ENCODE assay signal across 7 mouse cellular contexts in the genomic region with DNA sequence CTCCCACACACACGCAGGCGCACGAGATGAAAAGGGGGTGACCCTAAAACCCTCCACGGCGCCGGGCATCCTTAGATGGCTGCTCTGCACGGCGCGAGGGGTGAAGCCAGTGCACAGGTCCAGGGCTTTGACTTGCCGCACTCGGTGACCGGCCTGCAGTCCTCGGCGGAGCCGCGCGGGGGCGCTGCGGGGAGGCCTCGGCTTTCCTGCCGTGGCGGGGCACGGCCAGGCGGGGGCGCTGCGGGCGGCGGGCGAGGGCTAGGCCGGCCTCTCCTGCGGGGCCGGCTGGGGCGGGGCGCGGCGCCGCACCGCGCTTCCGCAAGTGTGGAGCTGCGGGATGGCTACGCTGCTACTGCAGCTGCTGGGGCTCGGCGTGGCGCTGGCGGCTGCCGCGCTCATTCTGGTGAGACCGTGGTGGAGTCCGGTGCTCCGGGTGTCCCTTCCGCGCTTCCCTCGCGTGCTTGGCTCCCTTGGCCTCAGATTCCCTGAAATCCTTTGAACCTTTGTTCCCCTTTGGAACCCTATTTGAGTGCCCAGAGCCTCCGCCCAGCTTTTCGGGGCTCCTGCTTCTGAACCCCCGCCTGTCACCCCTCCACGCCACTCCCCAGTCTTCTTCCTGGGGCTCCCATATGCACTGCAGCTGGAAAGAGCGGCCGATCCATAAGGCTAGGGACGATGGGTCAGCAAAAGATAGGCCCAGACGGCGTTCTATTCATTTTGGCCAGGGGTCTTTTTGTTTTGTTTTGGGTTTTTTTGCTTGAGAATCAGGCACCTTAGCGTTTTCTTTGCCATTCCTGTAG. TPM values are rescaled to one million over a fixed set of nuclear protein-coding genes. Genes with fewer than 3 reads are reported as not detected.
DNase-seq lines count a peak whose midpoint lies in the region; ATAC-seq and TF ChIP-seq lines count a peak whose summit lies in the region.

Gene Exosc8, minus strand, starts transcription at position 147 of the 800 bp plus-strand sequence.
Gene Alg5, plus strand, starts transcription at position 293 of the 800 bp plus-strand sequence.

- H3K9ac ChIP-seq in embryonic facial prominence, embryonic 13.5 days, result peak within 1 kb of the TSS; percentile 96
- peak within 1 kb of the TSS; percentile 80 for H3K9ac ChIP-seq in heart, adult 2 months (ENCODE audit: low read depth, low read length)
- H3K9ac ChIP-seq in limb, embryonic 12.5 days (replicated peaks), result peak within 1 kb of the TSS; percentile 91
- H3K9ac ChIP-seq in midbrain, embryonic 14.5 days (replicated peaks; ENCODE audit: low read length), result peak within 1 kb of the TSS; percentile 97

- no peaks in the 10 kb centered on the region for H3K27me3 ChIP-seq in embryonic facial prominence, embryonic 13.5 days
- H3K27me3 ChIP-seq in heart, adult 2 months (ENCODE audit: control insufficient read depth, insufficient read depth, low read length), result no peaks in the 10 kb centered on the region
- no peaks in the 10 kb centered on the region for H3K27me3 ChIP-seq in limb, embryonic 12.5 days
- H3K27me3 ChIP-seq in midbrain, embryonic 14.5 days (ENCODE audit: control insufficient read depth, insufficient read depth, low read length), result no peaks in the 10 kb centered on the region

- TF ChIP-seq EP300 in heart, adult 2 months (IDR thresholded peaks at IDR 0.05; ENCODE audit: insufficient read depth, low read depth, low read length), result no peak

- H3K27ac ChIP-seq in embryonic facial prominence, embryonic 13.5 days, result peak within 1 kb of the TSS; percentile 99
- peak within 1 kb of the TSS; percentile 99 for H3K27ac ChIP-seq in heart, adult 2 months
- H3K27ac ChIP-seq in limb, embryonic 12.5 days, result peak within 1 kb of the TSS; percentile 98
- H3K27ac ChIP-seq in midbrain, embryonic 14.5 days (replicated peaks; ENCODE audit: low read depth, low read length), result peak within 1 kb of the TSS; percentile 99

- DNase-seq in adrenal gland, postnatal 25 days, result peak; percentile 93
- DNase-seq in heart, adult 2 months, result peak; percentile 92 to 99
- DNase-seq in kidney, adult 8-10 months, result peak; percentile 75 to 84
- peak; percentile 92 for DNase-seq in midbrain, embryonic 14.5 days
- peak; percentile 94 for DNase-seq in spleen, adult 12 weeks (ENCODE audit: low spot score)

- peak; percentile 57 for TF ChIP-seq POLR2A in heart, adult 2 months (IDR thresholded peaks at IDR 0.05; ENCODE audit: insufficient read depth, low read depth, low read length)

- WGBS in embryonic facial prominence, embryonic 13.5 days, result under 1% methylated on average over 50 of the region's 65 CpGs
- WGBS in heart, adult 2 months, result under 1% methylated on average over 57 of the region's 65 CpGs
- WGBS in limb, embryonic 12.5 days, result under 1% methylated on average over 64 of the region's 65 CpGs
- WGBS in midbrain, embryonic 14.5 days, result under 1% methylated on average over 65 of the region's 65 CpGs

- peaks cover 46% of the 10 kb centered on the region for H3K36me3 ChIP-seq in embryonic facial prominence, embryonic 13.5 days
- no peaks in the 10 kb centered on the region for H3K36me3 ChIP-seq in heart, adult 2 months (ENCODE audit: control insufficient read depth, insufficient read depth, low read length)
- H3K36me3 ChIP-seq in limb, embryonic 12.5 days, result peaks cover 54% of the 10 kb centered on the region
- H3K36me3 ChIP-seq in midbrain, embryonic 14.5 days (ENCODE audit: control insufficient read depth, insufficient read depth, low read length), result peaks cover 32% of the 10 kb centered on the region

- H3K9me3 ChIP-seq in embryonic facial prominence, embryonic 13.5 days, result no peaks in the 10 kb centered on the region
- H3K9me3 ChIP-seq in limb, embryonic 12.5 days, result no peaks in the 10 kb centered on the region
- H3K9me3 ChIP-seq in midbrain, embryonic 14.5 days (ENCODE audit: control insufficient read depth, low read length), result no peaks in the 10 kb centered on the region

- H3K4me3 ChIP-seq in embryonic facial prominence, embryonic 13.5 days, result peak within 1 kb of the TSS; percentile 93
- peak within 1 kb of the TSS; percentile 92 for H3K4me3 ChIP-seq in heart, adult 2 months
- peak within 1 kb of the TSS; percentile 91 for H3K4me3 ChIP-seq in limb, embryonic 12.5 days (replicated peaks)
- peak within 1 kb of the TSS; percentile 84 for H3K4me3 ChIP-seq in midbrain, embryonic 14.5 days (replicated peaks; ENCODE audit: low read depth, low read length)

- peak; percentile 90 for ATAC-seq in embryonic facial prominence, embryonic 13.5 days (ENCODE audit: insufficient number of reproducible peaks, insufficient read depth, low FRiP score, low TSS enrichment, low read depth)
- ATAC-seq in limb, embryonic 12.5 days (ENCODE audit: insufficient number of reproducible peaks, insufficient read depth, low FRiP score, low TSS enrichment, low read depth), result peak; percentile 92
- ATAC-seq in midbrain, embryonic 14.5 days (ENCODE audit: low FRiP score, low TSS enrichment), result peak; percentile 93

- H3K4me1 ChIP-seq in embryonic facial prominence, embryonic 13.5 days, result peaks cover 21% of the 10 kb centered on the region
- H3K4me1 ChIP-seq in heart, adult 2 months (ENCODE audit: control insufficient read depth, insufficient read depth, low read length), result peaks cover 1% of the 10 kb centered on the region; the same call in 1 of the 2 replicates
- peaks cover 16% of the 10 kb centered on the region for H3K4me1 ChIP-seq in limb, embryonic 12.5 days (replicated peaks)
- H3K4me1 ChIP-seq in midbrain, embryonic 14.5 days (ENCODE audit: control insufficient read depth, insufficient read depth, low read length), result peaks cover 6% of the 10 kb centered on the region; the same call in 1 of the 2 replicates

- intact Hi-C loops in heart, adult 2 months (cut with DNase I), result loop anchor here (2.0 kb wide), 2 partner anchors 43 to 71 kb away; partner anchors contain the start of genes Rfxap and Supt20

- H3K79me2 ChIP-seq in heart, adult 2 months (replicated peaks; ENCODE audit: control insufficient read depth, insufficient read depth, low read length), result no peaks in the 10 kb centered on the region

- peak within 1 kb of the TSS; percentile 86 for H3K4me2 ChIP-seq in embryonic facial prominence, embryonic 13.5 days
- H3K4me2 ChIP-seq in limb, embryonic 12.5 days, result peak within 1 kb of the TSS; percentile 80
- peak within 1 kb of the TSS; percentile 89 for H3K4me2 ChIP-seq in midbrain, embryonic 14.5 days (ENCODE audit: low read length)

- TF ChIP-seq CTCF in heart, adult 2 months (IDR thresholded peaks at IDR 0.05), result peak; percentile 83

RNA-seq across cellular contexts. Expression of gene Exosc8, which starts in this region (rescaled TPM):
- total RNA-seq in adrenal gland, postnatal 25 days (2021), result 40.7 and 47.9 TPM in 2 replicates
- 129 and 137 TPM in 2 replicates for polyA plus RNA-seq in embryonic facial prominence, embryonic 13.5 days (2015; fragmentation: Nextera tagmentation; extraction: Ambion mirVana)
- 10 to 100 TPM; 19.0 to 19.7 TPM for total RNA-seq in heart, adult 2 months (2021)
- polyA plus RNA-seq in heart, adult 2 months (2012; rRNA removed), result 10.7 and 19.9 TPM in 2 replicates
- polyA plus RNA-seq in limb, embryonic 12.5 days (2016; fragmentation: Nextera tagmentation; extraction: Ambion mirVana), result 158 and 163 TPM in 2 replicates
- polyA plus RNA-seq in midbrain, embryonic 14.5 days (2014; fragmentation: Nextera tagmentation; extraction: Ambion mirVana), result 76.0 and 81.0 TPM in 2 replicates

RNA-seq across cellular contexts. Expression of gene Alg5, which starts in this region (rescaled TPM):
- total RNA-seq in adrenal gland, postnatal 25 days (2021), result 47.3 and 52.3 TPM in 2 replicates
- 51.3 and 55.6 TPM in 2 replicates for polyA plus RNA-seq in embryonic facial prominence, embryonic 13.5 days (2015; fragmentation: Nextera tagmentation; extraction: Ambion mirVana)
- 10 to 100 TPM in 1 of 2 experiments, 1 to 10 TPM in 1; 8.9 to 10.5 TPM for total RNA-seq in heart, adult 2 months (2021)
- 6.9 and 10.4 TPM in 2 replicates for polyA plus RNA-seq in heart, adult 2 months (2012; rRNA removed)
- 45.0 and 48.1 TPM in 2 replicates for polyA plus RNA-seq in limb, embryonic 12.5 days (2016; fragmentation: Nextera tagmentation; extraction: Ambion mirVana)
- 48.3 and 55.5 TPM in 2 replicates for polyA plus RNA-seq in midbrain, embryonic 14.5 days (2014; fragmentation: Nextera tagmentation; extraction: Ambion mirVana)

Comparison
In these comparisons a context has a peak if more than half of its experiments do, and no peak if none do; other contexts are left out.
1. Peak in every context shown above with its lines: DNase-seq, ATAC-seq, H3K4me3 ChIP-seq and H3K27ac ChIP-seq.